Mouse (Mus musculus) bone marrow macrophage, adult 2 months (primary cell): ENCODE measurements around the gene Tmem92. TPM values are rescaled to one million over a fixed set of nuclear protein-coding genes. Genes with fewer than 3 reads are reported as not detected.

Experiments
- H3K27ac ChIP-seq: 2 replicates; pipeline ENCODE4 v1.5.1; 2012; ENCODE audit warnings: low read depth, low read length; ENCODE audit not compliant: insufficient read depth
- H3K4me1 ChIP-seq: 2 replicates; pipeline ENCODE4 v1.6.1; 2012; ENCODE audit warnings: low read length; ENCODE audit not compliant: control insufficient read depth, insufficient read depth
- H3K4me3 ChIP-seq: 2 replicates; pipeline ENCODE4 v1.5.1; 2012; ENCODE audit warnings: mild to moderate bottlenecking, low read length, moderate library complexity; ENCODE audit not compliant: insufficient read depth
- CTCF ChIP-seq: IDR thresholded peaks from 2 replicates; pipeline ENCODE4 v1.5.1; 2012; ENCODE audit warnings: low read depth, mild to moderate bottlenecking, low read length, moderate library complexity
- POLR2A ChIP-seq: IDR thresholded peaks from 2 replicates; pipeline ENCODE4 v1.6.1; 2012; ENCODE audit warnings: mild to moderate bottlenecking, low read depth, low read length, borderline replicate concordance
- polyA plus RNA-seq: library from polyadenylated mRNA; stranded (reverse); fragments of >200 nt; gene quantifications from 2 replicates; pipeline ENCODE4 v1.2.4, GENCODE M21; 2012; ENCODE audit not compliant: missing spikeins, insufficient read depth, insufficient read length

Tmem92 gene
- polyA plus RNA-seq, 1 experiment = 0.28 TPM

DNA sequence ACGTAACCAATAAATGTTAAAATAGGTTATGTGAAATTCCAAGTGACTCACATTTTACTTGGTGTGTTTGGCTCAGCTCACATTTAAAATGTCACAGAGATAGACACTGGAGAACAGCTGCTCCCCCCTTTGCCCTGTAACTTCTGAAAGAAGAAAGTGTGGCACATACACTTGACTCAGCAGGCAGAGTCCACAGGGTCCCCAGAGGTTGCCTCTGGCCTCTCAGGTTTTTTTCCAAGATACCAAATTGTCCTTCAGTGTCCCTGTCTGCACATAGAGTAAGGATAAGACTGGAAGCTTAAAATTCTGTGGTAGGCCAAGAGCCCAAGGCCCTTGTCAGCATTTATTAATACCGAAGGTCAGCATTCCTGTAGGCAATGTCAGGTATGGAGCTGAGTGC, 15.3 kb downstream of the Tmem92 start:
- Histone ChIP-seq H3K4me1 (no peaks in the 10 kb centered on the region), H3K27ac (no peak overlapping the region), H3K4me3 (no peak overlapping the region)
- TF ChIP-seq POLR2A = no peak
- TF ChIP-seq CTCF = no peak

DNA sequence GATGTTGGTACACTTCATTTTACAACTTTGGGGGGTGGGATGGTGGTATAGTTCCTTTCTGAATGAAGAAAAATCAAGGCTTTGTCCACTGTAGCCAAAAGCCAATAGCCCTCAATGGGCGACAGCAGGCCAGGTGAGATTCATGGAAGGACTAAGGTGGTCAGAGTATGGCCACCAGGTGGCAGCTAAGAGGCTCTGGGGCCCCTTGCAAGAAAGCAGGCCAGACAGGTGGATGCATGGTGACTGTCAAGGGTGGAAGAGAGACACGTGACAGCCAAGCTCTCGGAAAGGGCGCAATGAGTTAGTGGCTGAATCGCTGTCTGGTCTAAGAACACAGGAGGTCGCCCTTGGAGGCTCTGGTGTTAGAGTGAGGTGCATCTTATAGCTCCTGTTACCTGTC, 19.7 kb downstream of the Tmem92 start:
- Histone ChIP-seq H3K4me1 (peaks cover 14% of the 10 kb centered on the region), H3K4me3 (no peak overlapping the region), H3K27ac (no peak overlapping the region)
- TF ChIP-seq CTCF (no peak), POLR2A (no peak)

DNA sequence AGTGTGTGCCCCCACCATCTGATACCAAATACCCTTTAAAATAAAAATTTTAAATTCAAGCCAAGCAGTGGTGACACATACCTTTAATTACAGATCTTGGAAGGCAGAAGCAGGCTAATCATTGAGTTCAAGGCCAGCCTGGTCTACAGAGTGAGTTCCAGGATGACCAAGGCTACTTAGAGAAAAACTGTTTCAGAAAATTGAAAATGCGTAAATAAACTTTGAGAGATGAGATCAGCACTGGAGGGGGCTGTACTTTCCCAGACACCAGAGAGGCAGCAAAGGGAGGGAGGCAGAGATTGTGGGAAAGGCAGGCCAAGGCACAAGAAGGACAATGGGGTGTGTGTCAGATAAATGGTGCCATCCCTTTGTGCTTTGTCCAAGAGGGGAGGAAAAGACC, 20.2 kb downstream of the Tmem92 start:
- H3K4me1 ChIP-seq = peaks cover 14% of the 10 kb centered on the region
- H3K4me3 ChIP-seq = no peak overlapping the region
- H3K27ac ChIP-seq = no peak overlapping the region
- TF ChIP-seq POLR2A = no peak
- no peak for TF ChIP-seq CTCF

DNA sequence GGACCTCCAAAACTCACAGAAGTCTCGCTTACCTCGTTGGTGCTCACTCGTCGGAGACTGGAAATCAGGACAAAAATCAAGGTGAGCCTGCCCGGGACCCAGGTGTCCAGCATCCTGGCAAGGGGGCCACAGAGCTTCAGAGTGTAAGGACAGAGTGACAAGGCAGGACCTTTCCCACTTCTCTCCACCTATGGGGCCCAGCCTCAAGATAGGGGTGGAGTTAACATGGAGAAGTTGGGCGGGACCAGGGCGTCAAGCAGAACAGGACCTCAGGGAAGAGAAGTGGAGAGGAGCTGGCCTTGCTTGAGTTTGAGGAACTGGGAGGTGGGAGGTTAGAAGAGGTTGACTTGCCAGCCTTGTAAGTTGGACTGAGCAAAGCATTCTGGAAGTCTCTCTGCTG, 21.7 kb downstream of the Tmem92 start:
- Histone ChIP-seq H3K4me3 (no peak overlapping the region), H3K4me1 (peaks cover 14% of the 10 kb centered on the region), H3K27ac (no peak overlapping the region)
- no peak for TF ChIP-seq CTCF
- no peak for TF ChIP-seq POLR2A

DNA sequence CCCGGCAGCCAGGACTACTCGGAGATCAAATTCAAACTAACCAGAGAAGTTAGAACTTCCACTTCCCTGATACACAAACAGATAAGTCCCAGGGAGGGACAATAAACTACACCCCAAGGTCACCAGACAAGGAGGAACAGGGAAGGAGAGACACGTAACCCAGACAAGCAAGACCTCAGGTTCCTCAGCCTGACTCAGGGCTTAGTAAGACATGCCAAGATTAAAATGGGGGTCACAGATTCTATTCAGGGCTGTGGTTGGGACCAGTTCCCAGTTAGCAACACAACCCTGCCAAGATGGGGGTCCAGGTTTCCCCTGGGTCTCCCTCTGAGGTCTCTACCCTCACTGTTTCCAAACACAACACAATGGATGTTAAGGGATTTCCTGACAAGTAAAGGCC, 22.1 kb downstream of the Tmem92 start:
- no peak overlapping the region for H3K4me3 ChIP-seq
- H3K4me1 ChIP-seq = peaks cover 14% of the 10 kb centered on the region
- no peak overlapping the region for H3K27ac ChIP-seq
- no peak for TF ChIP-seq CTCF
- no peak for TF ChIP-seq POLR2A

GRCm38 (mm10) chr11:94759916-94760315, 22.6 kb downstream of the Tmem92 start:
- Histone ChIP-seq H3K4me3 (no peak overlapping the region), H3K27ac (no peak overlapping the region), H3K4me1 (peaks cover 14% of the 10 kb centered on the region)
- TF ChIP-seq POLR2A = no peak
- no peak for TF ChIP-seq CTCF

DNA sequence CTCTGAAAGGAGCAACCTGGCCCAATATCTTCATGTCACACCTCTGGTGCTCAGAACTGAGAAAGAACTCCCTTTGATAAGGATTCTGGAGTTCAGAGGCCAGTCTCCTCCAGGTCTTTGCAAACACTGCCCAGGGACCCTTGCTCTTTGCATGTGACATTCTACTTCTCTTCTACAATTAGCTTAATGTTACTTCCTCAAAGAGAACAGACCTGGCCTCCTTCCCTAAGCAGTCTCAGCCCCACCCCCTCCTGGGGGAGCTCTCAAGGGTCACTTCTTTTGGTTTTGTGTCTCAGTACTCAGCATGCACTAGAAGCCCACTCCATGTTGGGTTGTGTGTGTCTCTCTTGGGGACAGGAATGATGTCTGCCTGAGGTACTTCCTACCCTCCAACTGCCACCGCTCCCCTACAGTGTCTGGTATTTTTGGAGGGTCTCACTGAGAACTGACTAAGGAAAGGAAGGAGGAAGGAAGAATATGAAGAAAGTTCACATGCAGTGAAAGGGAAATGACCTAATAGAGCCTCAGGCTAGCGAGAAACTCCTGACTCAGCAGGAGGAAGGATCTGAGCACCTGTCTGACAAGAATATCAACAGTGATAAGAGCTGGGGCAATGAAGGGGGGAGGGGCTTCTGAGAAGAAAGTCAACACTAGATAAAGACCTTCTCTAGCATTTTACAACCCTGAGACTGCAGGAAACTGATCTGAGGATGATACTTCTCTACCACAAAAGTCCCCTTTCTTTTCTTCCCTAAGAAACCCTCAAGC, 29.4 kb downstream of the Tmem92 start:
- Histone ChIP-seq H3K4me3 (no peak overlapping the region), H3K27ac (peak overlapping the region; percentile 55), H3K4me1 (peaks cover 21% of the 10 kb centered on the region)
- no peak for TF ChIP-seq CTCF
- no peak for TF ChIP-seq POLR2A

DNA sequence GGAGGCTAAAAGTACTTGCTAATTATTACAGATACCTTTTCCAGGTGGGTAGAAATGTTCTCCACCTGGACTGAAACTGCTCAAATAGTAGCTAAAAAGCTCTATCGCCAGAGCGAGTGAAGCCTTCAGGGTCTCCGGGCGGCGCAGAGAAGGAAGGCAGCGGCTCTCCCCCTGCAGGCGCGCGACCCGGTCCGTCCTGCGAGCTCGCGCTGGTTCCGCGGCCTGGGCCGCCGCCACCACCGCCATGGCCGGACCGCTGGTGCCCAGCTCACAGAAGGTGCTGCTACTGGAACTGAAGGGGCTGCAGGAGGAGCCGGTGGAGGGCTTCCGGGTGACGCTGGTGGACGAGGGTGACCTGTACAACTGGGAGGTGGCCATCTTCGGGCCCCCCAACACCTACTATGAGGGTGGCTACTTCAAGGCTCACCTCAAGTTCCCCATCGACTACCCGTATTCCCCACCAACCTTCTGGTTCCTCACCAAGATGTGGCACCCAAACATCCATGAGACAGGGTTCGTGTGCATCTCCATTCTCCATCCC, 40.7 kb downstream of the Tmem92 start, which contains the start of gene Cdc34b:
Gene Cdc34b (plus strand): TSS at position 51 of the 541 bp plus-strand sequence.
- H3K27ac ChIP-seq = no peak within 1 kb of the TSS
- no peaks in the 10 kb centered on the region for H3K4me1 ChIP-seq
- no peak within 1 kb of the TSS for H3K4me3 ChIP-seq
- TF ChIP-seq CTCF = no peak
- no peak for TF ChIP-seq POLR2A

- H3K27ac ChIP-seq = no peak overlapping the region
- H3K4me1 ChIP-seq = no peaks in the 10 kb centered on the region
- H3K4me3 ChIP-seq = no peak overlapping the region
- TF ChIP-seq POLR2A (no peak), CTCF (no peak)
Observed at GRCm38 (mm10) chr11:94735746-94736145, 46.8 kb downstream of the Tmem92 start.

DNA sequence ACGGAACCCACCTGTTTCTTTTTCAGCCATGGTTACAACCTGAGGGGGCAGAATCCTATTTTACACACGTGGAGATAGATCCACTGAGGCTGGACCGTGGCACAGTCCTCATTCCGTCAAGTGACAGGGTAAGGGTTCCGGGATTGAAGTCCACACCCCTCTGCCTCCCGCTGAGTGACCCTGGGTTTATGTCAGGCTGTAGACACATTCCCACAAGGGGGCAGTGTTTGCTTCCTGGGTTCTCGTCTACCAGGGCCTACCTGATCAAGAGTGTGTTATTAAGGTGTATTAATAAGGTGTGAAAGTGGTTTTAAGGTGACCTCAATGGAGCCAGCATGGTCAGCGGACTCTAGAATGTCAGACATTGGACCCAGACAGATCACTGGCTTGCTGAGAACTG, 49.7 kb downstream of the Tmem92 start:
- Histone ChIP-seq H3K4me3 (no peak overlapping the region), H3K27ac (no peak overlapping the region), H3K4me1 (peaks cover 5% of the 10 kb centered on the region; the same call in 1 of the 2 replicates)
- TF ChIP-seq CTCF (peak; percentile 43; the same call in 1 of the 2 replicates), POLR2A (no peak)
